Mouse (Mus musculus) retina, adult 2 months (tissue): Measurements from ENCODE around the gene Klhl40.

Source experiments
- DNase-seq: peaks from one replicate; pipeline ENCODE4 v3.0.0-alpha.2; 2012; ENCODE audit warnings: low read depth, low spot score

Gene Klhl40

DNA sequence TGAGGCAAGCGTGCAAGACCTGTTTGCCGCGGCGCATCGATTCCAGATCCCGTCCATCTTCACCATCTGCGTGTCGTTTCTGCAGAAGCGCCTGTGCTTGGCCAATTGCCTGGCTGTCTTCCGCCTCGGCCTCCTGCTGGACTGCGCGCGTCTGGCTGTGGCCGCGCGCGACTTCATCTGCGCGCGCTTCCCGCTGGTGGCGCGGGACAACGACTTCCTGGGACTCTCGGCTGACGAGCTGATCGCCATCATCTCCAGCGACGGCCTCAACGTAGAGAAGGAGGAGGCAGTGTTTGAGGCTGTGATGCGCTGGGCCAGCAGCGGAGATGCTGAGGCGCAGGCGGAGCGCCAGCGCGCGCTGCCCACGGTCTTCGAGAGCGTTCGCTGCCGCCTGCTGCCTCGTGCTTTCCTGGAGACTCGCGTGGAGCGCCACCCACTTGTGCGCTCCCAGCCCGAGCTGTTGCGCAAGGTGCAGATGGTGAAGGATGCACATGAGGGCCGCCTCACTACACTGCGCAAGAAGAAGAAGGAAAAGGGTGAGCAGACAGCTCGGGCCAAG lies 738 bp downstream of the Klhl40 start:
- no peak for DNase-seq

DNA sequence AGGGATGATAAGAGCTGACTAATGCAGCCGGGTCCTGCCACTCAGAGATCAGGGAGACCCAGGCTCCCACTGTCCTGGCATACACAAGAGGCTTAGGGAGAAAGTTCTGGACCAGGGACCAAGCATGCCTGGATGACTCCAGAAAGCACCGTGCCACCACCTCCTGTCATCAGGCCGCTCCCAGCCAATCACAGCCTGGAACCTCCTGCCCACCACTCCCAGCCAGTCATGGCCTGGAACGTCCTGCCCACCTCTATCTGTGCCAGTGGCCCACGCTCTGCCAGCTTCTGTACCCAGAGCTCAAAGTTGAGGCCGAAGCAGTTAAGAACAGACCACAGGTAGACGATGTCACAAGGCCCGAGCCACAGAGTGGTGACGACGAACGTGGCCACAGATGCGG lies 7.4 kb downstream of the Klhl40 start:
- no peak for DNase-seq

- DNase-seq, result no peak
Measured at GRCm38 (mm10) chr9:121785261-121785660, 7.9 kb downstream of the Klhl40 start.

DNA sequence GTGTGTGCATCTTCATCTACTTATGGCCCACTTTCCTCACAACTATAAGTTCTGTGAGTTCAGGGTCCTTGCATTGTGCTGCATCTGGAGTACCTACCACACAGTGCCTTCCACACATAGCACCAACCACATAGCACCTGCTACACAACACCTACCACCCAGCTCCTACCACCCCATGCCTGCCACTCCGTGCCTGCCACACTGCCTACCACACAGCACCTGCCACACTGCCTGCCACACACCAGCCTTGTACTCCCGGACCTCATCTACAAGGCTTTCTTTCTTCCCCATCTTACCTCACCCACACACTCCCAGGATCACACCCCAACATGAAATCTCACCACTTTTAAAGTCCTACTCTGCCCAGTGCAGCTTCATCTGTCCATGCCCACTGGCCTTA lies 9.0 kb downstream of the Klhl40 start:
- DNase-seq, result no peak

DNA sequence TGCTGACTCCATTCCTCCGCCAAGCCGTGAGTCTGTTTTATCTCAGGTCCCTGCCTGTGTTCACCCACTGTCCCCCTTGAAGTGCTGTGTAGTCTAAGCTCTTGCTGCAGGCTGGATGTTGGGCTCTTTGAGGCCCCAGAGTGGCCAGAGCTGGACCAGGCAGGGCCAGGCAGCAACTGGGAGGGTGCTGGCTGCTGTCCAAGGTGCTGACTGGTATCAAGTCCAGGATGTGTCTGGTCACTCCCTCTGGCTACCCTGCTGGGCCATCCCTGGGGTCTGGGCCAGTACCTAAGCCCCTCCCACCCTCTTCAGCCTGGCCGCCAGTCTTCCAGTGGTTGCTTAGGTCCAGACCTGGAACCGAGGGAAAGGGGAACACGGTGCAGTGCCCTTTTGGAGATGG lies 13.8 kb downstream of the Klhl40 start:
- no peak for DNase-seq

DNA sequence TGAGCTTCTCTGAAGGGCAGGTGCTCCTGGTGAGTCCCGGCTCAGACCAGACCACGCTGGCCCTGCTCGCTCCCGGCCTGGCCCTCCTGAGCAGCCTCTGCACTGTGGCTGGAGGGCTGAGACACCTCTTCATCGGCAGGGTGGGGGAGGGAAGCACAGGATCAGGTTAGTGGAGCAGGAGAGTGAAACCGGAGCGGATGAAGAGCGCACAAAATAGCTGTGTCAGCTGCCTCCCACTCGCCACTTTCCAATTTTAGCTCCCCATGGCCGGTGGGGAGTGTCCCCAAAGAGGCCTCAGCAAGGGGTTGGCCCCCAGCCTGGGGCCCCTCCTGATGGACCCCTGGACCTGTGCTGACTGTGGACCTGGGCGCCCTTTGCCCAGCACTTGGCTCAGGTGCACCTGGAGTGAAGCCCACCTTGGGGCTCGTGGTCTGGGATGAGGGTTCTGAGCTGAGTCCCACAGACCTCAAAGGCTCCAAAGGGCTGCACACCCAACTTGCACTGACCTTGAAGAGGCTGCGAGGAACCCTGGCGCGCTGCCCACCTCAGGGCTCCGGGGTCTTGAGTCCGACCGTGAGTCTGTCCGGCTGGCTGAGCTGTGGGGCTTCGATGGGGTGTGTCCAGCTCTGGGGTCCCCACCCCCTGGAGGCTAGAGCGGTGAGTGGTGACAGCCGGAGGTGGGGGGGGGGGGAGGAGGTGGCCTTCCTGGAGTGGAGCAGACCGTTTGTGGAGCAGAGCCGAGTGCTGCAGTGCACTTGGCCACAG lies 14.5 kb downstream of the Klhl40 start, which contains the start of gene Hhatl:
Gene Hhatl (minus strand): TSS at position 751 of the 765 bp plus-strand sequence.
- no peak for DNase-seq

- no peak for DNase-seq
Measured at GRCm38 (mm10) chr9:121794972-121795539, 17.6 kb downstream of the Klhl40 start.

DNA sequence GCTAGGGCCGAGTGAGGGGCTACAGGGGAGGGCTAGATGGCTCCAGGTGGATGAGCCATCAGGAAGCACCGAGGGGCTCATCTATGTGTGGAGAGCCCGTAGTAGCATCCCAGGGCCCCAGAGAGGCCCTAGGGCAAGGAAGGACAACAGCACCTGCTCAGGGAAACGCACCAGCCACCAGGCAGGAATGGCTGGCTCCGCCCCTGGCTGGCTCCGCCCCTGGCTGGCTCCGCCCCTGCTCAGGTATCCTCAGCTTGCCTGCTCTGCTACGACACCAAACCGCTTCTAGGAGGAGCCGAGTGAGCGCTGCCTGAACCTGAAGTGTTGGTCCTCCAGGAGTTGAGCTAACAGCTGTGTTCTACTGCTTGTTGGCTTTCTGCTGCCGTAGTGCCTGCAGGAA lies 20.3 kb downstream of the Klhl40 start:
- DNase-seq, result no peak

DNA sequence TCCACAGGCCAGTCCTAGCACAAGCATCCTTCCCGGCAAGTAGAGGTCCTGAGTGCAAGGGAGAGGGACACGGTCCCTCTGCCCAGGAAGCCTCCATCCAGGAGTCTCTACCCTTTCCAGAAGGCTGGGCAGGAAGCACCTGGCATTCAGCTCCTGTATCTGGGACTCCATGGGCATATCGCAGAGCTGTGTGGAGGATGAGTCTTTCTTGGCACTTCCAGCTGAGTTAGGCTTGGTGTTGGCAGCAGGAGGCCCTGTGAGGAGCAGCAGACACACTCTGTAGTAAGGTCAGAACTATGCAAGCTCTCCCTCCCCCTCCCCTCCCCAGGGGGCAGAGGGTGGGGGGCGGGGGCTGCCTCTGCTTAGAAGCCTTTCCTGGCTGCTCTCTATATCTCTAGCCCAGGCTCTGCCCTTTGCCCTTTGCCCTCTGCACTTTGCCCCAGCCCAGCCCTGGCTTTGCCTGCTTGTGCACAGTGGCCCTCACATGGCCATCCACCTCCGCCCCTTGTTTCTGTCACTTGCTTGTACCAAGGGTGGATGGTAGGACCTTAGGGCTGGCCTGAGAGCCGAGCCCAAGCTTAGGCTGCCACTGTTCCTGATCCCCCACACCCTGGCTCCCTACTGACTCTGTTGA lies 21.6 kb downstream of the Klhl40 start:
- DNase-seq, result no peak

GRCm38 (mm10) chr9:121802747-121803146 lies 25.3 kb downstream of the Klhl40 start:
- no peak for DNase-seq

GRCm38 (mm10) chr9:121807546-121807945 lies 30.1 kb downstream of the Klhl40 start:
- DNase-seq, result no peak

DNA sequence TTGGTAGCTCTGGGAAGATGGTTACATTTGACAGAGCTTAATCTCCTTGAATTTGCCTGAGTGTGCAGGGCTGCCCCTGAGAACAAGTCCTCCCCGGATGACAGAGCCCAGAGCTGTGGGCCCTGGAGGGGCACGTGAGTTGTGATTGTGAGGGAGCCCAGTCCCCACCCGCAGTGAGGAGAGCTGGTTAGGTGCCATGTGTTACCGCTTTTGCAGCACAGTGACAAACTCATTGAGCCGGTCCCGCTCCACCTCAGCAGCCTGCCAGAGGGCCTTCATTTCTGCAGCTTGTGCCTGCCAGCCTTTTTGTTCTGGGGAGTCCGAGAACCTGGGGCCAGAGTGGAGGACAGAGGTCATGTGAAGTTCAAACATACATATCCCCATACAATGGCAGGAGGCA lies 30.5 kb downstream of the Klhl40 start:
- no peak for DNase-seq

- no peak for DNase-seq
Measured at GRCm38 (mm10) chr9:121808511-121808910, 31.1 kb downstream of the Klhl40 start.

GRCm38 (mm10) chr9:121810081-121810821 lies 32.8 kb downstream of the Klhl40 start:
- no peak for DNase-seq

DNA sequence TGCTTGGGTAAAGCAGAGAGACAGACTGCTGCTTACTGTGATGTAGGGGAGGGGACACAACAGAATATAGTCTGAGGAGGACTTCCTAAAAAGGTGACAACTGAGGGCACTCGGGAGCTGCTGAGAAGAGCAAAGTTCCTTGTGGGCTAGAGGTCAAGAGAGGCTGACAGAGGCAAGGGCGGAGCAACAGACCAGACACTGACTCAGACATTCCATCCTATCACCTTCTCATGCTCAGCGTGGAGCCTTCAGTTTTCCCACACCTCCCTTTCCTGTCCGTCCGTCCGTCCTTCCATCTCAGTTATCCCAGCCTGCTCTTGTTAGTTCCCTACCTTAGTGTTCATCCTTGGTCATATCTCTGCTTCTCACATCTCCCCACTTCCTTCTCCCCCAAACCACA lies 37.8 kb downstream of the Klhl40 start:
- DNase-seq, result no peak

- no peak for DNase-seq
Measured at GRCm38 (mm10) chr9:121819073-121819770, 41.8 kb downstream of the Klhl40 start.

- DNase-seq, result no peak
Measured at GRCm38 (mm10) chr9:121819771-121820471, 42.5 kb downstream of the Klhl40 start.

DNA sequence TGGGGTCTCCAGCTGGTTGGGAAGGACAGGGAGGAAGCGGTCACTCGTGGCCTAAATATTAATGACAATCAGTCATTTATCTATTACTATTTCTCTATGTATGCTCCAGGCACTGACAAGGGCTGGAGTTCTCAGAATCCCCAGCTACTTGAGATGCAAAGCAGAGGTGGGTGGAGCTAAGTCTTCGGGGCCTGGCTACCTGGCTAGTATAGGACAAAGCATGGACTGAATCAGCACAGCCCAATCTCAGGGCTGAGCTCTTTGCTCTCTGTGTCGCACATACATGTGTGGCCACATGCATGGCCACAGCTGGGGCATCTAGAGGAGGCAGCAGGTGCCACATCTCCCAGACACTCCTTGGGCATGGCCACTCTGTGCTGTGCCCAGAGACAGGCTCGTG lies 43.4 kb downstream of the Klhl40 start:
- DNase-seq, result no peak

DNA sequence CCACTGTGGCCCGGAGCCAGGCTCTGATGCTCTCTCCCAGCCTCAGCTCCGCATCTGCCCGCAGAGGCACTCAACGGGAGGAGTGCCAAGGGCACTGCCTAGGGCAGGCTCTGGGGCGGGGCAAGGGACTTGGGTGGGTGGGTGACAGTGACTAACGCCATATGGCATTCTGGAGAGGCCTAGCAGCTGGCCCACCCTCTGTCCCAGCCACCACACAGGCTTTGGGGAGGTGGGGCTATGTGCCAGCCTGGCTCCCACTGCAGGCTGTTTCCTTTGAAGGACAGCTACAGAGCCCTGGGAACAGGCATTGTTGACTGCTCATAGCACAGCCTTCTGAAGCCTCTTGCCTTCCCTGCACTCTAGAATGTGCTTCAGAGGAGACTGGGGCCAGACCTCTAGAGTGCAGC lies 45.2 kb downstream of the Klhl40 start:
- DNase-seq, result no peak

DNA sequence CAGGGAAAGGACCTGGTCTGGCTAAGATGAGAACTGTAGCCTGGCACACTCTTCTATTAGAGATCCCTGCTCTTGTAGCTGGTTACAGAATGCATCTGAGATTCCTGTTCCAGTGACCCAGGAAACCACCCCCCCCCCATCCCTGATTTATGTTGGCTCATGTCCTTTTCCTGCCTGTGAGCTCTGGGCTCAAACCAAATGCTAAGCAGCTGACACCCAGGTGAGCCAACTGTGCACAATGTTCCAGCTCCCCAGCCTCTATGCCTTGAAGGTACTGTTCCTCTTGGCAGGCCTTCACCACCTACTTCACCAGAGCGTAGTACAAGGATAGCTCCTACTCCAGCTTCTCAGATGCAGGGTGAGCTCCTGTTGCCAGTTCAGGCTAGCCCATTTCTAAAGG lies 45.6 kb downstream of the Klhl40 start:
- no peak for DNase-seq

DNA sequence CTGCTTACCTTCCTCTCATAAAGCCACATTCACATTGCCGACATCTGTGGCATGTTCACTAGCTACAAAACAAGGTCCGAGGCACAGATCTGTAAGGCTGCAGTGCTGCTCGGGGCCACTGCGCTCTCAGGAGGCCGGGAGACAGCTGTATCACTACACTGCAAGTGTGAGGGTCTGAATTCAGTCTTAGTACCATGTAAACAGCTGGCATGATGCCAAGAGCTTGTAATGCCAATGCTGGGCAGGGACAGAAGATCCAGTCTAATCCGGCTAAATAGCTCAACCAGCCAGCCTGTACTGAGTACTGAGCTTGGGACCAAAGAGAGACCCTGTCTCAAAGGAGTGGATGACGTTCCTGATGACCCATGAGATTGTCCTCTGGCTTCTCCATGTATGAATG lies 46.6 kb downstream of the Klhl40 start:
- DNase-seq, result no peak
